Mouse (Mus musculus) c-Kit-positive CD71-positive TER-119-negative erythroid progenitor cells, embryonic 14.5 days (primary cell): ENCODE data around the gene Vps13a.
"Not testable (repeated sequence)": the region's sequence is repeated elsewhere in the genome, so short reads cannot be mapped to it uniquely, and the experiment has no call there.

ENCODE experiments used
- DNase-seq: peaks from one replicate; pipeline ENCODE4 v3.0.0-alpha.2; 2013; ENCODE audit warnings: low read depth

The Vps13a gene

DNA sequence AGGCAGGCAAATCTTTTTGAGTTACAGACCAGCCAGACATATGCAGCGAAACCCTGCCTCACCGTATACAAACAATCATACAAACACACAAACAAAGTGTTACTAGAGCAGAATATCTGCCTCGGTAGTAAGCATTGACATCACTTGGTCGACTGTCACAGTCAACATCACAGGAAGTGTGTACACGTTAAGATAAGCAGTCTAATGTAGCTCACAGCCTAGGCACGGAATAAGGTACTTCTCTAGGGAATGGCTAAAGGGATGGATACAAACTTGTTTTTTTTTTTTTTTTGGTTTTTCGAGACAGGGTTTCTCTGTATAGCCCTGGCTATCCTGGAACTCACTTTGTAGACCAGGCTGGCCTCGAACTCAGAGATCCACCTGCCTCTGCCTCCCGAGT, 23.3 kb downstream of the Vps13a start:
- not testable (repeated sequence) for DNase-seq

DNA sequence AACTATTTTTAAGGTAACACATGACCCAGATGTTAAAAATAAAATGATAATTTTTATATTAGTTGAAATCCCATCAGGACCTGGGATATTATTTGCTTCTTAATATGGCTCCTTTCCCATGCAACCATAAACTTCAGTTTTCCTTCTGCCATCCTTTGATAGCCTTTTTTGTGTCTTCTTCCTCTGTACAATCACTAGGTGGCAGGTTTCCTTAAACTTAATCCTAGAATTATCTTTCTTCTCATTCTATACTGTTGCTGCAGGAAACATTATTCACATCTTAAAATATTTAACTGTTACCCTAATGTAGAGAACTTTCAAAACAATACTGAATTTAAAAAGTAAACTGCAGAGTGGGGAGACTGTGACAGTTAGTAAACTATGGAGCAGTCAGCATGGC, 24.9 kb downstream of the Vps13a start:
- DNase-seq = no peak

DNA sequence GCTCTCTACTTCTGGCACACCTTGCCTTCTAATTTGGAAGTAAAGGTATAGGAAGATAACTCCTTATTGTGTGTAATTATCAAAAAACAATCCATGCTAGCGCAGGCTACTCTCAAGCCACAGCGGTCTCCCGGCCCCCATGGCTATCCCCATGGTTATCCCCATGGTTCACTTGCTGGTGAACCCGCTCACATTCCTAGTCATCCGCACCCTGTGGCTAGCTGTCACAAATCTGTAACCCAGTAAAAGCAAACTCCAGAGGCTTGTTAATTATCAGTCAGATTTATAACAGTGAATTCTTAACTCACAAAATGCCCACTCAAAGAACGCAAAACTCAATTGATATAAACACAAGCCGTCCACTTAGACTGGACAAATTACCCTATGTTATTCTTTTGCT, 25.5 kb downstream of the Vps13a start:
- DNase-seq = no peak

DNA sequence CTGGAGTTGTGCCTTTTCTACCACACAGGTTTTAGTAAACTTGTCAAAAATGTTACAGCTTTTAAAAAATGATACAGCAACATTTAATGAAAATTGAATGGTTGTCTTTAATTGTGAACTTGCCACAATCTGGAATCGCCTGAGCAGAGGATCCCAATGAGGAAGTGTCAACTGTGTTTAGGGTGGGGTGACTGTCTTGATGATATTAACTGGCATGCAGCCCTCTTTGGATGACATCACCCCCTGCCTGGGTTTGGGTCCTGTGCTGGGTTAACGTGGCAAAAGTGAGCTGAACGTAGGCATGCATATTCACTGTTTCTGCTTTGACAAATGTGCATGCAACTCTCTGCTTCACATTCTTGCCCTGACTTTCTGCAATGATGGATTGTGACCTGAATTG, 27.6 kb downstream of the Vps13a start:
- no peak for DNase-seq

DNA sequence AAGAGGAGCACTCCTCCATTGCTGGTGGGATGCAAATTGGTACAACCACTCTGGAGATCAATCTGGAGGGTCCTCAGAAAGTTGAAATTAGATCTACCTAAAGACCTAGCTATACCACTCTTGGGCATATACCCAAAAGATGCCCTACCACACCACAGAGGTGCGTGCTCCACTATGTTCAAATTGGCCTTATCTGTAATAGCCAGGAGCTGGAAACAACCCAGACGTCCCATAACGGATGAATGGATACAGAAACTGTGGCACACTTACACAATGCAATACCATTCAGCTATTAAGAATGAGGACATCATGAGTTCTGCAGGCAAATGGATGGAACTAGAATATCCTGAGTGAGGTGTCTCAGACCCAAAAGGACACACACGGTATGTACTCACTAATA, 43.9 kb downstream of the Vps13a start:
- no peak for DNase-seq

DNA sequence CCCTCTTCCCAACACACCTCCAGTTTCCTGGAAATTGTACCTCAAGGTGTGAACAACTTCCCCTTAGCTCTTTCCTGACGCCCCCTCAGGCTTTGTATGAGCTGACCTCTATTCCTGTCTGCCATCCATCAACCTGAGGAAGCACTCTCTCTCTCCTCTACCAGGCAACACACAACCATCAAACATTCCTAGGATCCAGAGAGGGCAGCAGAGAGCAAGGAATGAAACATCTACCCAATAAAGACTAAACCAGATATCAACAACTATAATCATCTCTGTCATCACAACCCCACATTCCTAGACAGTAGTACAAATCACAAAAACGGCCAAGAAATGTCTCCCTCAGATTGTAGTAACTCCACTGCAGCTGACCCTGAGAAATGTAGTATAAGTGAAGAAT, 52.0 kb downstream of the Vps13a start:
- DNase-seq = no peak

DNA sequence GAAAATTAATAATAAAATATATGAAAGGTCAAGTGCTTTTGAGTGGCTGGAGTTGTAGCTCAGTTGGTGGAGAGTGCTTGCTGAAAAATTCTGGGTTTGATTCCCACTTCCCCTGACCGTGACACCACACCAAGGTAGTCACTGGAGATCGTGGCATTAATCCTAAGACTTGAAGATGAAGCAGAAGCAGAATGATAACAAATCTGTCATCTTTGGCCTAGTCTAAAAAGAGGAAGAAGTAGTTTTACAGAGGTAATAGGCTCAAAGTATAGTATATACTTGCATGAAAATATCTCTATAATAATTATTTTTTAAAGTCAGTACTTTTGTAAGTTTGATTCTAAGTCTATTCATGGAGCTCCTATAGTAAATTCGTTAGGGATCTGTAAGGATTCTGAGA, 65.5 kb downstream of the Vps13a start:
- no peak for DNase-seq

DNA sequence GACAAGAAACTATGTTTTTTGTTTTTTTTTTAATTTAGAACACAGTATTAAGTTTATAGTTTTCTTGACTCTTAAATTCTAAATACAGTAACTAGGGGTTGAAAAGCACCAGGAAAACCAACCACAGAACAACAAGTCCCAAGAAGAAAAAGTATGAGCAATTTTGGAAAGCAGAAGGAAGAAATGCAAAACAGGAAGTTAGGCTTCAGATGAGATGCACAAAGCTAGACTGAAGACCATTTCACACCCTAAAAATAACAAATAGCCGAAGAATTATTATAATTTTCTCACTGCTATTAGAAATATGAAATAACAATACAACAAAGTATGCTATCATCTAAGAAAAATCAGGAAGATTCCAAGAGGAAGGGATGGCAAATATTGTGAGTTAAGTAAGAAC, 78.9 kb downstream of the Vps13a start:
- no peak for DNase-seq

DNA sequence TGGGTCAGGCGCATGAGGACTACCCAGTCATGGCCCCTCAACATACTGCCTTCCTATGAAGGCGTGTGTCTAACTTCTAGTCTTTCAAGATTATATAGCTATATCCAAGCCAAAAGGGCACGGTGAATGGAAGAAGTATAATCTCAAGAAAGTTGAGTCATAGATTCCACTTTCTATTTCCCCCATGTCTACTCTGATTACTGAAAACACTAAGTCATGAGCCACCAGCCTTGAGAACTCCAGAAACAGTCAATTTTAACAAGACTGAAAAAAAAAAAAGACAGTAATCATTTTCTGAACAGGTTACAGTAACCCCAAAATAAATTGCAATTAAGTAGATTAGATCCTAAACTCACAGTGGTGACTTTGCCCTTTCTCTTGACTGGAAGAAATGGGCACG, 95.8 kb downstream of the Vps13a start:
- no peak for DNase-seq

DNA sequence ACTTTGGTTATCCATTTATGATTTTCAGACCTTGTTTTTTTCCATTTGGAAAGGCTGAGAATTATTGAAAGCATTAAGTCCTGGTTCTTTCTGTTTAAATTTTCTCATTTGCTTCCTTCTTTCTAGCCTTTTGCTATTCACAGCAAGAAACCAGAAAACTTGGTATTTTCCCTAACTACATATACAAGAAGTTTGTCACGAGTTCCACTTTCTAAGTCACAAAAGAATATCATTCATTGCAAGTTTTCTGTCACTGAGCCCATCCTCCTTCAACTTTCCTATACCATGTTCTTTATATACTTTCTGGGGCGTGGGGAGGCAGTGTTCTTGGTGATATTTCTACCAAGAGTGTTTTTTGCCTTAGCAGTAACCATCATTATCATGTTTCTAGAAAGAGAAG, 96.5 kb downstream of the Vps13a start:
- no peak for DNase-seq

DNA sequence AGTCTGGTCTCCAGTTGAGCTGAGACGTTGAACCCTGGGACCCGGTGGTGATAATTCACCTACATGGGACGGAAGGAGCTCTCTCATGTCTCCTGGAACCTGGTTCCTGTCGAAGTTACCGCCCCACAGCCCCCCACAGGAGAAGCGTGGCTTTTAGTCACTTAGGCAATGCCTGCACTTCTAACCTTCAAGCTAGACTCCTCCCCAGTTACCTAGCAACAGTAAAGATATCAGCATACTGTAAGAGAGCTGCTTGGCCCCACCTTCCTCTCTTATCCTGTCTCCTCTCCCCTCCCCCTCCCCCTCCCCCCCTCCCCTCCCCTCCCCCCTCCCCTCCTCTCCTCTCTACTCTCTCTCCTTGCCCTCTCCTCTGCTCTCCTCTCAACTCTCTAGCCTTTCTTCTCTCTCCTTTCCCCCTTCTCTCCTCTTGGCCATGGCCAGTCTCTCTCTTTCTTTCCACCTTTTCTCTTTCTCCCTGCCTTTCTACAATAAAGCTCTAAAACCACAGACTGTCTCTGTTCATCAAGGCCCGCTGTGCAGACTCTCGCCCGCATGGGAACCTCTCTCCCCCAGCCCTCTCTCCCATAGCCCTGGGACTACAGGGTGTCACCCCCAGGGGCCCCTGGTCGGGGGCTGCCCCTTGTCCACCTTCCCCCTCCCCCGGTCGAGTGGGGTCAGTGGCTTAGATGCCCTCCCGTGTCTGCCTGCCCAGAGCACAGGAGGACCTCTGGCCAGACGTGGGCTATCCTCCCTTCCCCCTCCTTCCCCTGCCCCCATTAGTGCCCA, 154.9 kb downstream of the Vps13a start:
- peak; percentile 46 for DNase-seq

DNA sequence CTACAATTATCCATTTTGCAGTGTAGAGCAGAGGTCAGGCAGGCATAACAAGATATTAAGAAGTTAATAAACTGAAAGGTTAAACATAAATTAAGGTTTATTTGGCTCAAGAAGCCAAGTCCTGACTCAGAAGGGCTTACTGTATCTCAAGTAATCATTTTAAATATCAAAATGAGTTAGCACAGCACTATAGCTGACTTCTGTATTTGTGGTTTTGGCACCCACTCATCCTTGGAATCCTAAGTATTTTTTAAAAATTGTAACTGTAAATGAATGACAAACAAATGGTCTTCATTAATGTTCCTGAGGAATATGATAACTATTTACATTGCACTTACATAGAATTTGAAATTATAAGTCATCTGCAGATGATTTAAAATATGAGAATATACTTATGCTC, 155.7 kb downstream of the Vps13a start:
- no peak for DNase-seq

DNA sequence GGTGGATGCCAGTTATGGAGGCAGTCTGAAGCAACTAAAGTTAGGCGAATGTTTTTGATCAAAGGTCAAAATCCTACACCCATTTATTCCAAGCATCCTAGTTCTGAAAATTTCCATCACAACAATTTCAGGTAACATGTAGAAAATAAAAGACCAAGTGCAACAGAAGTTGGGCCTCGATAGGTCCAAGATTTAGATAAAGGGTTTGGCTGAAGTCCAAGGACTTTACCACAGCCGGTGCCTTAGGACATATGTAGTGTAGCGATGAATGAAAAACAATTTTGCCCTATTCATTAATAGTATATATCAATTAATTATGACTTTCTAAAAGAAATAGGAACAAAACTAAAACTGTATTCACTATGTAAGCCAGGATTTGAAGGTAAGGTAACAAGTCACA, 157.6 kb downstream of the Vps13a start:
- no peak for DNase-seq

DNA sequence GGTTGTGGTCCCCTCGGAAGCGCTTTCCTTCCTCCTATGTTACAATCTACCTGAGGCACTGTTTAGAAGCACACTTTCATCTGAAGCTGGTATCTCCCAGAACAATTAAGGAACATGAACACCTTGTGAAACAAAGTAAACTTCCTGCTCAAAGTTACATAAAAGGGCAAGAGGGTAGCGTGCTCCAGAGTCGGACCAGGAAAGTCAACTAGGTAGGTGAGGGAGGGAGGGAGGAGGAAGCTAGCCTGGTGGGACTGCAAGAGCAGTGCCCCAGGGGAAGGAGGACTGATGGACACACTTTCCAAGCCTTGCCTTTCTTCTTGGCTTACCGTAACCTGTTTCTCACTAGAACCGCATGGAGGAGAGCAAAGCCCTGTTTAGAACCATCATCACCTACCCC, 173.1 kb downstream of the Vps13a start:
- DNase-seq = no peak

DNA sequence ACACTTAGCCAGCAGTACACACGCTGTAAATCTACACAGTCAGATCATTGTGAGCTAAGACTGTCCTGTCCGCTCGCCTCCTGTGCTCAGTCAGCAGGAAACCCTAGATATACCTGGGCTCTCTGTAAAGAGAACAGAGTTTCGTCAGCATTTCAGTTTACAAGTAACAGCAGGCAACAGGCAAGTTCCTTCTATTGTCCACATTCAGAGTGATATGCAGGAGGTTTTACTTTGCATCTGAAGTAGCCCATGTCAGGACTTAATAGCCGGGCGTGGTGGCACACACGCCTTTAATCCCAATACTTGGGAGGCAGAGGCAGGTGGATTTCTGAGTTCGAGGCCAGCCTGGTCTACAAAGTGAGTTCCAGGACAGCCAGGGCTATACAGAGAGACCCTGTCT, 178.7 kb downstream of the Vps13a start:
- no peak for DNase-seq

DNA sequence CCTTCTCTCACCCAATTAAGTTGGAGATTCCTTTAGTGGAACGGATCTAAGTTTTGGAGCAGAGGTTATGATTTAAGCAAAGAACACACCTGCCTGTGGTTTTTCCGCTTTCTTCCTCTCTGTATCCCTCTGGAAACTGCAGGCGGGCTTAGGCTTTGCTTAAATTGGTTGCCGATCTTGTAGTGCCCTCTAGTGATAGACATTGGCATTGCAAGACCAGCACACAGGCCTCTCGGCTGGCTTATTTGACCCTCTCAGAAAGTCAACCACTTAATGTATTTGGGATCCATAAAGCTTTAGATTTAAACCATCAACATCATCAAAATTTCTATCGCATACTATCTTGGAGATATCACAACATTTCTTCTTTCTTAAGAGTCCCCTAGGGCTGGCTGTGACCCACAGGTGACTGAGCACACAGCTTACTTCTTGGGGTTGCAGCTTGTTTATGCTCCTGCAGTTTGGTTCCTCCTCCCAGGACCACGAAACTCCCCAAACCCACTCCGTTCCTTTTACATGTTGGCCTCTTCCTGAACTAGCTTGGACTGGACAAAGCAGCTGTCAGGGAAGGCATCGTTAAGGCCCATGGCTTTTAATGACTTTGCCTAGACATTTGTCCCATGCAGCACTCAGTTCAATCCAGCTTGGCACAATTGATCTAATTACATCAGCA, 181.3 kb downstream of the Vps13a start:
- DNase-seq = peak; percentile 53

DNA sequence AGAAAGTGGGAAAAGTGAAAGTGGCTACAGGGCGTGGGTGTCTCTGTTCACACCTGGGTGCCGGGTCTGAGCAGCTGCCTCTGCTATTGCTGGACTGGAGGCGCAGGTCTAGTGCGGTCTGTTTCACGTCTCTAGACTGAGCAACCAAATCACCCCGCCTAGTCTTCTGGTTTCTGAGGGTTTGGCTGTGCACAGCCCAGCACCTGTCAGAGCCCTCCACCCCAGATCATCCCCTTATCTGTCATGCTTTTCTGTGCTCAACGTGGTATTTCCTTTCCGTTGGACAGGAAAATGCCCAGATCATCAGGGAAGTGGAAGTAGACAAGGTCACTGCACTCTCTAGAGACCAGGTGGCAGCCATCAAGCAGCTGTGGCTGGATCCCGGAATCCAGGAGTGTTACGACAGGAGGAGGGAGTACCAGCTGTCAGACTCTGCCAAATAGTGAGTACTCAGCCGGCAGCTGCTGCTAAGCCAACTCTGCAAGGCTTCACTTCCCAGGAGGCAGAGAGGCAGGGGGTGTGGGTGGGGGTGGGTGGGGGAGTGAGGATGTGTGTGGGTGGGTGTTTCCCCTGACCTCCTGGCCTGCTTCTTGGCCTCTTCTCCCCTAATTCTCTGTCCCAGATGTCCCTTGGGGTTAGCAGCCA, 182.0 kb downstream of the Vps13a start:
- DNase-seq = no peak

DNA sequence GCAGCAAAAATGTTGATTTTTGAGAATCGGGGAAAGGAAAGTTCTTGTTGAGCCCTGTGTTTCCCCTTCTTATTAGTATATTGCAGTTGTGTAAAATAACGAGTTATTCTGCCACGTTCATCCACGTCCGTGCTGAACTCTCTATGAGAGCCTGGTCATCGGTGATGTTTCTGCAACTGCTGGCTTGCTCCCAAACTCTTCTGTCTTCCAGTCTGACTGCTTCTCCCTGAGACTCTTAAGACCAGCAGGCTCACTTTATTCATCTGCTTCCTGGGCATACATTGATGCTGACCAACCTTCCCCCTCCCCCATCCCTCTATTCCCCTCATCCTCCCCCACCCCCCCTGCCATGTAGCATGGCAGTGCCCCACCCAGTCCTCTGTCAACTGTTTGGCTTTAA, 183.5 kb downstream of the Vps13a start:
- DNase-seq = no peak

DNA sequence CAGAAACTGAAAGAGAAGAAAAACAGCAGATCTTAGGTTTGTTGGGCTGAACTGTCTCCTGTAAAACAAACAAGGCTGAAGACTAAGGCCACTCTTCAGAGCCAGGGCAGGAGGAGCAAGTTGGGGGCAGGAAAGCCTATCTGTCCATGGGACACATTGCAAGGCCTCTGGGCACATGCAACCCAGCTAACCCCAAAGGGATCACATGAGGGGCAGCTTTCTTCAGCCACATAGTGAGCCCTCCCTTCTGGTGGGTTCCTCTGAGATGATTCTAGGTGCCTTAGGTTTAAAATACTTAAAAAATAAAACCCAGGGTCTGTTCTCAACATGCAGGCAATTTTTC, 186.8 kb downstream of the Vps13a start:
- DNase-seq = no peak

DNA sequence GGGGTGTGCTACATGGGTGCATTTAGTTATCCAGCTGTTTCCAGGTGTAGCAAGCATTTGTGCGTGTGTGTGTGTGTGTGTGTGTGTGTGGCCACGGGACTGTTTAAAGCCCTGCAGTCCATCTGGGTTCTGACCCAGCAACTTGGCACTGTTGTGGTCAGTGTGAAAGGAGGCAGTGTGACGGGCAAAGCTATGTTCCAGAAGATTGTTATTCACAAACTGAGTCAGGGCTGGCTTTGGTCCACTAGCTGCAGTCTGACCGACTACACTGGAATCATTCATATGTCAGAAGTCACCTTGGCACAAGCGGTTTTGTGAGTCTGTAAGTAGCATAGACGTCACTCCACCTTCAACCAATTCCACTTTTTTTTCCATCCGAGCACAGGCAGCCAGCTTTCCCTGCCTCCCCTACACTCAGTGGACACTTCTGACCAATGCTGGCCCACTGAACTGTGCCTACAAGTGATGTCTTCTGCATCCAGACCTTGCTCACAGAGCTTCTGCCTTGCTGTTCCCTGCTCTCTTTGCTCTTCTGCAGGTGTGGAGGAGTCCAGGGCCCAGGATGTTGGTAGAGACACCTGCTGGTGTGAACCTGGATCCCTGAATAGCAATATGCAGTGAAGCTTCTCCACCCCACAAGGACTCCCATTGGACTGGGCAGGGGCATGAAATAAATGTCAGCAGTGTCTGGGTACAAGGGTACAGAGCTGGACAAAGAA, 187.3 kb downstream of the Vps13a start:
- DNase-seq = no peak

DNA sequence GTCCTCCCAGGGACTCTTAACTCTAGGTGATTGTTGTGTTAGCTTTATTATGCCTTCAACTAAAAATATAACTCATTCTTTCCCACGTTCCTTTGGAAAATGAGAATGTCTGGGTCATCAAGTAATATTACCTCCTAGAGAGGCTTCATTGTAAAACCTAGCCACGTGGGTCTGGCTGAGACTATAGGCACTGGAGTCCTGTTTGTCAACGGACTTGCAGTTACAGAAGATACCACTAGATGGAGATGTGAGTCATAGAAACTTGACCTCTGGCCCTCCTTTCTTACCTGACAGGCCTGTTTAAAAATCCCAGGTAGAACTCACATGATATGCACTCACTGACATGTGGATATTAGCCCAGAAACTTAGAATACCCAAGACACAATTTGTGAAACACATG, 195.4 kb downstream of the Vps13a start:
- peak; percentile 51 for DNase-seq

DNA sequence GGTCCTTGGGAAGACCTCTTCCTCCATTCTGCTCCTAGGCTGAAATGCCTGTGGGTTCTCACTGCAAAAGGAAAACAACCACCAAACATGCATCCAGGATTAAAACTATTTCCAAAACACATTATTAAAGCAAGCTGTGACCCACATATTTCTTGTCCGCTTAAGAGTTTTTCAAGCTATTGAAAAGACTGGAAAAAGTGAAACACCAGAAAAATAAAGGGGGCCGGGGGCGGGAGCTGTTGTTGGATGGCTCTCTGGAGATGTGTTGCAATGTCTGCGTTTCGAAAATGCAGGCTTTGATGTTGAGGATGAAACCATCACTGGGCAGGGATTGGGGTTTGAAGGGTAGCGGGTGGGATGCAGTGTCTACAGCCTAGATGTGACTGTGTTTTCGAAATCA, 196.2 kb downstream of the Vps13a start:
- no peak for DNase-seq

DNA sequence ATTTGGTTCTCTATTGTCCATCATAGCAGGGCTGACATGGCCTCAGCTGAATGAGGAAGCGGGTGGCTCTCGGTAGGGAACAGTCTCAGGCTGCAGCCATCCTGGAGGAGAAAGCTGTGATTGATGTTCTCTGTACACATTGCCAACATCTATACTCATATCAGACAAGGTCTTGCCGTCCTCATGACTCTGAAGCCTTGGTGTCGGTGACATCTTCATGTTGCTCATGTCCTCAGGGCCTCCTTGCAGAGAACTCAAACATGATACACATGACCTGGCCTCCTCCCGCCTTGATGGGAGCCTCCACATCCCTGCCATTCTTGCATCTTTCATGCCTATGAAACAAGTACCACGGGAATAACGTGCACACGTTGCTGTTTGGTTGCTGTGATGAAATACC, 200.2 kb downstream of the Vps13a start:
- DNase-seq = no peak
